Mouse (Mus musculus) hindbrain, embryonic 13.5 days (tissue): ENCODE results near the gene Col10a1. TPM values are rescaled to one million over a fixed set of nuclear protein-coding genes. Genes with fewer than 3 reads are reported as not detected.
"Not testable (repeated sequence)": the region's sequence is repeated elsewhere in the genome, so short reads cannot be mapped to it uniquely, and the experiment has no call there.

Source experiments
- ATAC-seq: fragments of 200-750 bp; cut with Nextera tagmentation; 2 replicates; pipeline ENCODE4 v1.8.0; 2017; ENCODE audit warnings: moderate TSS enrichment; ENCODE audit not compliant: low FRiP score
- H3K27ac ChIP-seq: fragments of 300-500 bp; sonication (generic); 2 replicates; pipeline ENCODE4 v1.5.1; 2015; ENCODE audit warnings: inconsistent platforms, mild to moderate bottlenecking, moderate library complexity
- H3K27me3 ChIP-seq: fragments of 300-500 bp; sonication (generic); 2 replicates; pipeline ENCODE4 v1.6.1; 2015; ENCODE audit warnings: mild to moderate bottlenecking, inconsistent platforms
- H3K36me3 ChIP-seq: fragments of 300-500 bp; sonication (generic); 2 replicates; pipeline ENCODE4 v1.6.1; 2015; ENCODE audit warnings: mild to moderate bottlenecking, inconsistent platforms
- H3K4me1 ChIP-seq: fragments of 300-500 bp; sonication (generic); replicated peaks from 2 replicates; pipeline ENCODE4 v1.6.1; 2015; ENCODE audit warnings: inconsistent platforms
- H3K4me2 ChIP-seq: fragments of 300-500 bp; sonication (generic); 2 replicates; pipeline ENCODE4 v1.6.1; 2015; ENCODE audit warnings: inconsistent platforms, mild to moderate bottlenecking, moderate library complexity
- H3K4me3 ChIP-seq: fragments of 300-500 bp; sonication (generic); 2 replicates; pipeline ENCODE4 v1.5.1; 2015; ENCODE audit warnings: mild to moderate bottlenecking, inconsistent platforms
- H3K9ac ChIP-seq: fragments of 300-500 bp; sonication (generic); 2 replicates; pipeline ENCODE4 v1.6.1; 2015; ENCODE audit warnings: mild to moderate bottlenecking, inconsistent platforms
- H3K9me3 ChIP-seq: fragments of 300-500 bp; sonication (generic); 2 replicates; pipeline ENCODE4 v1.6.1; 2016; ENCODE audit warnings: inconsistent platforms
- WGBS: fragments of 180-500 bp; shearing (Covaris S2); methylation state at CpG from one replicate; pipeline ENCODE4 v1.1.7; 2015; 5-methylcytosine and 5-hydroxymethylcytosine counted together
- polyA plus RNA-seq: library from polyadenylated mRNA; unstranded; fragments of >200 nt; fragmentation: Nextera tagmentation; extraction: Ambion mirVana; gene quantifications from 2 replicates; pipeline ENCODE4 v1.2.1, GENCODE M21; 2015

Gene Col10a1
- polyA plus RNA-seq, 1 experiment from 2014 or later = 0.08 TPM

GRCm38 (mm10) chr10:34431783-34432182 lies 42.0 kb downstream of the Col10a1 start:
- no peak for ATAC-seq
- Histone ChIP-seq H3K36me3 (no peaks in the 10 kb centered on the region), H3K27me3 (no peaks in the 10 kb centered on the region), H3K4me3 (no peak overlapping the region), H3K4me2 (no peak overlapping the region), H3K27ac (no peak overlapping the region), H3K9me3 (no peaks in the 10 kb centered on the region), H3K9ac (no peak overlapping the region), H3K4me1 (no peaks in the 10 kb centered on the region)

- not testable (repeated sequence) for ATAC-seq, H3K36me3 ChIP-seq, H3K4me2 ChIP-seq, H3K9me3 ChIP-seq, H3K9ac ChIP-seq, H3K4me1 ChIP-seq, H3K4me3 ChIP-seq, H3K27me3 ChIP-seq, H3K27ac ChIP-seq
- 94% methylated on average over 7 of the region's 14 CpGs for WGBS
Measured at GRCm38 (mm10) chr10:34434191-34434590, 44.4 kb downstream of the Col10a1 start.

Other genes starting within 250 kb of the Col10a1 start
- gene Dse, start 182.3 kb upstream of the Col10a1 start, polyA plus RNA-seq = 8.0 and 8.1 TPM in 2 replicates
- gene Tspyl1, start 107.8 kb upstream of the Col10a1 start, polyA plus RNA-seq = 152 and 156 TPM in 2 replicates
- 229 and 238 TPM in 2 replicates for gene Tspyl4, start 92.5 kb upstream of the Col10a1 start, polyA plus RNA-seq
- gene Nt5dc1, start 28.6 kb downstream of the Col10a1 start, polyA plus RNA-seq = 2.8 and 3.2 TPM in 2 replicates
- gene Frk, start 93.4 kb downstream of the Col10a1 start, polyA plus RNA-seq = 0.82 and 1.4 TPM in 2 replicates